Mouse (Mus musculus): ENCODE measurements at regions not wholly inside any gene's neighbourhood (a gene's known extent, or its start where the extent isn't known, plus 50 kb on each side); places are given as distances from the start of the nearest gene placed in this dataset.

- no peak for TF ChIP-seq CTCF (IDR thresholded peaks at IDR 0.05; ENCODE audit: extremely low read depth, insufficient read depth, insufficient read length, insufficient replicate concordance)
- TF ChIP-seq POLR2A (IDR thresholded peaks at IDR 0.05; ENCODE audit: low read depth, low read length): no peak
- H3K27me3 ChIP-seq (ENCODE audit: control insufficient read depth, insufficient read depth, low read length): no peaks in the 10 kb centered on the region
- H3K4me3 ChIP-seq (ENCODE audit: extremely low read depth, insufficient read depth, insufficient read length): 0 out of 2 replicates have a peak overlapping the region, but pooled peaks have one; percentile 14
- WGBS: 15% methylated on average over 9 of the region's 9 CpGs
- peak in 1 of 2 experiments; percentile 5 for DNase-seq (ENCODE audit: low read depth in 1 of 2, low spot score in 2 of 2)
- peak overlapping the region; percentile 46 for H3K27ac ChIP-seq (ENCODE audit: insufficient read depth, low read length)
- H3K36me3 ChIP-seq (ENCODE audit: control insufficient read depth, insufficient read depth, low read length): no peaks in the 10 kb centered on the region
- H3K4me1 ChIP-seq (ENCODE audit: control insufficient read depth, insufficient read depth, insufficient read length): peaks cover 13% of the 10 kb centered on the region
Measured at GRCm38 (mm10) chr15:11532536-11532935, 133.1 kb upstream of the Tars start.

GRCm38 (mm10) chr15:11529819-11530810 is 130.7 kb upstream of the Tars start:
- Histone ChIP-seq H3K4me1 (ENCODE audit: control insufficient read depth, insufficient read depth, insufficient read length) (peaks cover 13% of the 10 kb centered on the region), H3K4me3 (ENCODE audit: extremely low read depth, insufficient read depth, insufficient read length) (no peak overlapping the region), H3K27me3 (ENCODE audit: control insufficient read depth, insufficient read depth, low read length) (no peaks in the 10 kb centered on the region), H3K36me3 (ENCODE audit: control insufficient read depth, insufficient read depth, low read length) (no peaks in the 10 kb centered on the region), H3K27ac (ENCODE audit: insufficient read depth, low read length) (no peak overlapping the region)
- DNase-seq (ENCODE audit: low read depth in 1 of 2, low spot score in 2 of 2): no peak
- 86% methylated on average over 8 of the region's 8 CpGs for WGBS
- TF ChIP-seq CTCF (IDR thresholded peaks at IDR 0.05; ENCODE audit: extremely low read depth, insufficient read depth, insufficient read length, insufficient replicate concordance) (no peak), POLR2A (IDR thresholded peaks at IDR 0.05; ENCODE audit: low read depth, low read length) (no peak)

- H3K27me3 ChIP-seq (ENCODE audit: control insufficient read depth, insufficient read depth, low read length): no peaks in the 10 kb centered on the region
- H3K36me3 ChIP-seq (ENCODE audit: control insufficient read depth, insufficient read depth, low read length): no peaks in the 10 kb centered on the region
- H3K4me3 ChIP-seq (ENCODE audit: extremely low read depth, insufficient read depth, insufficient read length): no peak overlapping the region
- WGBS: 88% methylated on average over 5 of the region's 5 CpGs
- no peak overlapping the region for H3K27ac ChIP-seq (ENCODE audit: insufficient read depth, low read length)
- H3K4me1 ChIP-seq (ENCODE audit: control insufficient read depth, insufficient read depth, insufficient read length): no peaks in the 10 kb centered on the region
- DNase-seq (ENCODE audit: low read depth in 1 of 2, low spot score in 2 of 2): no peak
- TF ChIP-seq CTCF (IDR thresholded peaks at IDR 0.05; ENCODE audit: extremely low read depth, insufficient read depth, insufficient read length, insufficient replicate concordance) (no peak), POLR2A (IDR thresholded peaks at IDR 0.05; ENCODE audit: low read depth, low read length) (no peak)
Measured at GRCm38 (mm10) chr15:11524337-11525106, 125.1 kb upstream of the Tars start.

- no peaks in the 10 kb centered on the region for H3K4me1 ChIP-seq (ENCODE audit: control insufficient read depth, insufficient read depth, insufficient read length)
- DNase-seq (ENCODE audit: low read depth in 1 of 2, low spot score in 2 of 2): no peak
- no peak overlapping the region for H3K4me3 ChIP-seq (ENCODE audit: extremely low read depth, insufficient read depth, insufficient read length)
- no peaks in the 10 kb centered on the region for H3K36me3 ChIP-seq (ENCODE audit: control insufficient read depth, insufficient read depth, low read length)
- no peak for TF ChIP-seq CTCF (IDR thresholded peaks at IDR 0.05; ENCODE audit: extremely low read depth, insufficient read depth, insufficient read length, insufficient replicate concordance)
- TF ChIP-seq POLR2A (IDR thresholded peaks at IDR 0.05; ENCODE audit: low read depth, low read length): no peak
- H3K27me3 ChIP-seq (ENCODE audit: control insufficient read depth, insufficient read depth, low read length): no peaks in the 10 kb centered on the region
- no peak overlapping the region for H3K27ac ChIP-seq (ENCODE audit: insufficient read depth, low read length)
Measured at GRCm38 (mm10) chr15:11518565-11518964, 119.1 kb upstream of the Tars start.

- TF ChIP-seq POLR2A (IDR thresholded peaks at IDR 0.05; ENCODE audit: low read depth, low read length) (no peak), CTCF (IDR thresholded peaks at IDR 0.05; ENCODE audit: extremely low read depth, insufficient read depth, insufficient read length, insufficient replicate concordance) (no peak)
- WGBS: 80% methylated on average over 3 of the region's 3 CpGs
- DNase-seq (ENCODE audit: low read depth in 1 of 2, low spot score in 2 of 2): no peak
Measured at GRCm38 (mm10) chr15:11517892-11518291, 118.4 kb upstream of the Tars start.

GRCm38 (mm10) chr15:11505076-11505639 is 105.7 kb upstream of the Tars start:
- no peak overlapping the region for H3K4me3 ChIP-seq (ENCODE audit: extremely low read depth, insufficient read depth, insufficient read length)
- H3K36me3 ChIP-seq (ENCODE audit: control insufficient read depth, insufficient read depth, low read length): no peaks in the 10 kb centered on the region
- H3K4me1 ChIP-seq (ENCODE audit: control insufficient read depth, insufficient read depth, insufficient read length): no peaks in the 10 kb centered on the region
- no peak for DNase-seq (ENCODE audit: low read depth in 1 of 2, low spot score in 2 of 2)
- 78% methylated on average over 4 of the region's 4 CpGs for whole genome bisulfite sequencing
- TF ChIP-seq CTCF (IDR thresholded peaks at IDR 0.05; ENCODE audit: extremely low read depth, insufficient read depth, insufficient read length, insufficient replicate concordance) (no peak), POLR2A (IDR thresholded peaks at IDR 0.05; ENCODE audit: low read depth, low read length) (no peak)
- no peak overlapping the region for H3K27ac ChIP-seq (ENCODE audit: insufficient read depth, low read length)
- no peaks in the 10 kb centered on the region for H3K27me3 ChIP-seq (ENCODE audit: control insufficient read depth, insufficient read depth, low read length)

More at GRCm38 (mm10) chr15:11517892-11518291, 118.4 kb upstream of the Tars start:
- H3K4me3 ChIP-seq (ENCODE audit: extremely low read depth, insufficient read depth, insufficient read length): no peak overlapping the region
- H3K27ac ChIP-seq (ENCODE audit: insufficient read depth, low read length): no peak overlapping the region
- H3K36me3 ChIP-seq (ENCODE audit: control insufficient read depth, insufficient read depth, low read length): no peaks in the 10 kb centered on the region
- H3K4me1 ChIP-seq (ENCODE audit: control insufficient read depth, insufficient read depth, insufficient read length): no peaks in the 10 kb centered on the region
- H3K27me3 ChIP-seq (ENCODE audit: control insufficient read depth, insufficient read depth, low read length): no peaks in the 10 kb centered on the region
